Mouse (Mus musculus) adrenal gland (tissue): ENCODE measurements at regions not wholly inside any gene's neighbourhood (a gene's known extent, or its start where the extent isn't known, plus 50 kb on each side); places are given as distances from the start of the nearest gene placed in this dataset.
"Not testable (repeated sequence)": the region's sequence is repeated elsewhere in the genome, so short reads cannot be mapped to it uniquely, and the experiment has no call there.

Experiments
- intact Hi-C: fragments of 180-260 bp; cut with DNase I; formaldehyde crosslinking; loops from one replicate; pipeline ENCODE4 v1.15.1; 2025

GRCm38 (mm10) chr17:55036142-55036541, 409.0 kb upstream of the St6gal2 start:
- intact Hi-C loops = loop anchor here (5.0 kb wide), 1 partner anchor 441 kb away; no protein-coding TSS in a partner anchor

GRCm38 (mm10) chr17:55040216-55040615, 405.0 kb upstream of the St6gal2 start:
- intact Hi-C loops = not testable (repeated sequence)

GRCm38 (mm10) chr17:55068420-55068819, 376.8 kb upstream of the St6gal2 start:
- intact Hi-C loops = no loop called here

- intact Hi-C loops = no loop called here
Measured at GRCm38 (mm10) chr17:55083357-55084099, 361.7 kb upstream of the St6gal2 start.

GRCm38 (mm10) chr17:55090661-55091252, 354.4 kb upstream of the St6gal2 start:
- intact Hi-C loops = no loop called here

- intact Hi-C loops = no loop called here
Measured at GRCm38 (mm10) chr17:55103470-55103869, 341.7 kb upstream of the St6gal2 start.

GRCm38 (mm10) chr17:55124846-55125245, 320.3 kb upstream of the St6gal2 start:
- intact Hi-C loops = loop anchor here (10.0 kb wide), 1 partner anchor 270 kb away; no protein-coding TSS in a partner anchor

- intact Hi-C loops = not testable (repeated sequence)
Measured at GRCm38 (mm10) chr17:55130100-55130499, 315.1 kb upstream of the St6gal2 start.
